ENCODE assay signal across 27 mouse cellular contexts in genomic region chr2:90533944-90534343, GRCm38 (mm10). TPM values are rescaled to one million over a fixed set of nuclear protein-coding genes. Genes with fewer than 3 reads are reported as not detected.
DNase-seq lines count a peak whose midpoint lies in the region; ATAC-seq and TF ChIP-seq lines count a peak whose summit lies in the region.
"Had no signal": no experiment of that assay in that cellular context is flagged by ENCODE, and none has a peak within 500 bp of the region (broad histone marks: within the 10 kb centered on the region; RNA-seq: fewer than 3 reads in every experiment).

No protein-coding gene starts in this region.

- no peak for ATAC-seq in liver, embryonic 14.5 days (ENCODE audit: insufficient read depth)
- ATAC-seq in Patski: no peak
- ATAC-seq: forebrain, embryonic 13.5 days had no signal

- no peak overlapping the region for H3K9ac ChIP-seq in liver, embryonic 14.5 days (replicated peaks)
- H3K9ac ChIP-seq: embryonic facial prominence, embryonic 13.5 days; forebrain, embryonic 13.5 days; heart, embryonic 15.5 days; hindbrain, embryonic 13.5 days; limb, embryonic 12.5 days; liver, embryonic 13.5 days; neural tube, embryonic 12.5 days; stomach, embryonic 15.5 days had no signal

- peak; percentile 44 for TF ChIP-seq CTCF in liver, embryonic 14.5 days (IDR thresholded peaks at IDR 0.05; ENCODE audit: low read depth)
- TF ChIP-seq CTCF in spleen, adult 2 months (IDR thresholded peaks at IDR 0.05; ENCODE audit: extremely low read depth, insufficient read depth, insufficient read length, insufficient replicate concordance): no peak
- TF ChIP-seq CTCF in Patski (IDR thresholded peaks at IDR 0.05): peak; percentile 6
- no peak for TF ChIP-seq CTCF in kidney, adult 2 months (conservative IDR thresholded peaks at IDR 0.05; ENCODE audit: insufficient read depth, insufficient read length, low read depth, low read length)

- CTCF ChIA-PET in Patski (lab: Charles Lee): interaction anchor here (1.3 kb wide), 2 partner anchors 9 to 15 kb away, joined by 3 to 6 read pairs; no protein-coding TSS in a partner anchor

- H3K27ac ChIP-seq in liver, embryonic 14.5 days: no peak overlapping the region
- H3K27ac ChIP-seq in spleen, adult 2 months (ENCODE audit: insufficient read depth, low read length): 0 out of 2 replicates have a peak overlapping the region, but pooled peaks have one; percentile 0
- H3K27ac ChIP-seq in kidney, adult 2 months (ENCODE audit: insufficient read depth, low read depth, low read length): no peak overlapping the region
- H3K27ac ChIP-seq: embryonic facial prominence, embryonic 13.5 days; forebrain, embryonic 13.5 days; heart, embryonic 15.5 days; hindbrain, embryonic 13.5 days; limb, embryonic 12.5 days; liver, embryonic 13.5 days; neural tube, embryonic 12.5 days; stomach, embryonic 15.5 days had no signal

- no peak overlapping the region for H3K4me2 ChIP-seq in liver, embryonic 14.5 days (ENCODE audit: low read depth)
- H3K4me2 ChIP-seq: embryonic facial prominence, embryonic 13.5 days; forebrain, embryonic 13.5 days; heart, embryonic 15.5 days; hindbrain, embryonic 13.5 days; limb, embryonic 12.5 days; liver, embryonic 13.5 days; neural tube, embryonic 12.5 days; stomach, embryonic 15.5 days had no signal

- no peak for DNase-seq in liver, embryonic 14.5 days (ENCODE audit: low read depth in 3 of 3, low spot score in 3 of 3)
- no peak for DNase-seq in liver
- DNase-seq in spleen, adult 2 months (ENCODE audit: low read depth in 1 of 2, low spot score in 2 of 2): no peak
- no peak for DNase-seq in spleen, postnatal 14 days (ENCODE audit: low spot score in 2 of 2)
- DNase-seq in Patski (ENCODE audit: low read depth, low spot score): no peak
- DNase-seq in cerebellum, adult 18-20 months: no peak
- DNase-seq in kidney, adult 2 months: no peak
- DNase-seq: adrenal gland, postnatal 10 days; cerebellum, adult 8-10 months; cerebellum, postnatal 36 days; embryo, embryonic 11 days; heart, postnatal 36 days; kidney, adult 9 months; kidney, postnatal 14 days; layer of hippocampus, postnatal 36 days; liver, embryonic 13.5 days; midbrain, embryonic 14.5 days; right cerebral cortex, postnatal 25 days; spleen, adult 18-20 months; thymus, postnatal 36 days had no signal

- no peak for TF ChIP-seq EP300 in liver, embryonic 14.5 days (IDR thresholded peaks at IDR 0.05; ENCODE audit: low read depth)

- H3K4me3 ChIP-seq in liver, embryonic 14.5 days (ENCODE audit: insufficient read depth in 1 of 2, low read depth in 2 of 2, low read length in 2 of 2): no peak overlapping the region
- H3K4me3 ChIP-seq in spleen, adult 2 months (ENCODE audit: extremely low read depth, insufficient read depth, insufficient read length): no peak overlapping the region
- no peak overlapping the region for H3K4me3 ChIP-seq in kidney, adult 2 months (ENCODE audit: insufficient read depth, low read depth, low read length)
- H3K4me3 ChIP-seq: embryonic facial prominence, embryonic 13.5 days; forebrain, embryonic 13.5 days; heart, embryonic 15.5 days; hindbrain, embryonic 13.5 days; limb, embryonic 12.5 days; liver, embryonic 13.5 days; neural tube, embryonic 12.5 days; stomach, embryonic 15.5 days had no signal

- in situ Hi-C loops in Patski (cut with MboI; ENCODE audit: low pct_unique_long_range_greater_than_20kb): no loop called here

- POLR2A ChIA-PET in Patski (lab: Charles Lee): no interaction called here

- 77% methylated on average over 7 of the region's 7 CpGs for WGBS in liver, embryonic 14.5 days (ENCODE audit: insufficient replicate concordance)
- 84% methylated on average over 7 of the region's 7 CpGs for WGBS in spleen, adult 2 months
- WGBS in kidney, adult 2 months: 93% methylated on average over 7 of the region's 7 CpGs

- no peaks in the 10 kb centered on the region for H3K9me3 ChIP-seq in liver, embryonic 14.5 days (ENCODE audit: control insufficient read depth, low read length)
- H3K9me3 ChIP-seq: embryonic facial prominence, embryonic 13.5 days; forebrain, embryonic 13.5 days; heart, embryonic 15.5 days; hindbrain, embryonic 13.5 days; limb, embryonic 12.5 days; liver, embryonic 13.5 days; neural tube, embryonic 12.5 days; stomach, embryonic 15.5 days had no signal

- no peaks in the 10 kb centered on the region for H3K36me3 ChIP-seq in liver, embryonic 14.5 days (replicated peaks; ENCODE audit: control insufficient read depth, insufficient read depth, low read depth)
- H3K36me3 ChIP-seq in spleen, adult 2 months (ENCODE audit: control insufficient read depth, insufficient read depth, low read length): no peaks in the 10 kb centered on the region
- no peaks in the 10 kb centered on the region for H3K36me3 ChIP-seq in kidney, adult 2 months (ENCODE audit: control insufficient read depth, insufficient read depth, low read length)
- H3K36me3 ChIP-seq: embryonic facial prominence, embryonic 13.5 days; heart, embryonic 15.5 days; hindbrain, embryonic 13.5 days; limb, embryonic 12.5 days; liver, embryonic 13.5 days; neural tube, embryonic 12.5 days; stomach, embryonic 15.5 days had no signal

- TF ChIP-seq POLR2A in spleen, adult 2 months (IDR thresholded peaks at IDR 0.05; ENCODE audit: low read depth, low read length): no peak
- TF ChIP-seq POLR2A in kidney, adult 2 months (IDR thresholded peaks at IDR 0.05; ENCODE audit: low read depth, low read length): no peak

- 0 out of 4 replicates have a peak, but pooled peaks cover 0 to 2% of the 10 kb centered on the region in 2 experiments for H3K4me1 ChIP-seq in liver, embryonic 14.5 days (replicated peaks; ENCODE audit: control insufficient read depth in 2 of 2, insufficient read depth in 2 of 2, low read length in 1 of 2)
- H3K4me1 ChIP-seq in spleen, adult 2 months (ENCODE audit: control insufficient read depth, insufficient read depth, insufficient read length): peaks cover 44% of the 10 kb centered on the region
- H3K4me1 ChIP-seq in kidney, adult 2 months (ENCODE audit: control insufficient read depth, insufficient read depth, low read length): peaks cover 31% of the 10 kb centered on the region
- H3K4me1 ChIP-seq: embryonic facial prominence, embryonic 13.5 days; limb, embryonic 12.5 days; stomach, embryonic 15.5 days had no signal

- no peaks in the 10 kb centered on the region for H3K27me3 ChIP-seq in liver, embryonic 14.5 days (ENCODE audit: control insufficient read depth, insufficient read depth, low read length)
- H3K27me3 ChIP-seq in spleen, adult 2 months (ENCODE audit: control insufficient read depth, insufficient read depth, low read length): no peaks in the 10 kb centered on the region
- H3K27me3 ChIP-seq in Patski: no peaks in the 10 kb centered on the region
- H3K27me3 ChIP-seq in kidney, adult 2 months (replicated peaks; ENCODE audit: control insufficient read depth, insufficient read depth, low read length): no peaks in the 10 kb centered on the region
- H3K27me3 ChIP-seq: embryonic facial prominence, embryonic 13.5 days; forebrain, embryonic 13.5 days; heart, embryonic 15.5 days; hindbrain, embryonic 13.5 days; liver, embryonic 13.5 days; neural tube, embryonic 12.5 days; stomach, embryonic 15.5 days had no signal

RNA-seq across cellular contexts. Expression of gene Ptprj, which starts 46.5 kb away (rescaled TPM):
- polyA plus RNA-seq in liver, embryonic 14.5 days (2012; rRNA removed): 2.1 and 2.6 TPM in 2 replicates
- polyA plus RNA-seq in liver, embryonic 14.5 days (2014; fragmentation: Nextera tagmentation; extraction: Ambion mirVana): 2.7 and 2.8 TPM in 2 replicates
- polyA plus RNA-seq in spleen, adult 2 months (2012; rRNA removed): 21.0 and 21.9 TPM in 2 replicates
- polyA plus RNA-seq in Patski (2021): 51.0 TPM
- 18.9 and 23.2 TPM in 2 replicates for polyA plus RNA-seq in kidney, adult 2 months (2012; rRNA removed)

Comparison
In these comparisons a context has a peak if more than half of its experiments do, and no peak if none do; other contexts are left out.
1. CTCF ChIP-seq: peak in liver, embryonic 14.5 days (single experiment) and Patski (single experiment); none in spleen, adult 2 months (single experiment) and kidney, adult 2 months (single experiment).